Mouse (Mus musculus) right cerebral cortex, adult 2 months (tissue): Measurements from ENCODE around the gene Chil1.
A peak's percentile ranks its signal among the peaks of the same experiment; 100 is the strongest.

Experiments
- DNase-seq, 2 experiments: peaks; one replicate each; pipeline ENCODE4 v3.0.0; 2021 to 2022; ENCODE audit warnings: low spot score in 2 of 2

The Chil1 gene

GRCm38 (mm10) chr1:134168985-134169697, 12.8 kb upstream of the Chil1 start:
- DNase-seq: no peak

GRCm38 (mm10) chr1:134173081-134173480, 8.9 kb upstream of the Chil1 start:
- DNase-seq: no peak

- no peak for DNase-seq
These were observed 4.0 kb upstream of the Chil1 start for GRCm38 (mm10) chr1:134177976-134178375.

- no peak for DNase-seq
These were observed 2.1 kb downstream of the Chil1 start for GRCm38 (mm10) chr1:134184089-134184488.

- DNase-seq: no peak
These were observed 6.2 kb downstream of the Chil1 start for GRCm38 (mm10) chr1:134188217-134188616.

- peak in 1 of 2 experiments; percentile 55 for DNase-seq
These were observed 7.2 kb downstream of the Chil1 start for GRCm38 (mm10) chr1:134188989-134189729.

GRCm38 (mm10) chr1:134191192-134191591, 9.2 kb downstream of the Chil1 start:
- no peak for DNase-seq

- no peak for DNase-seq
These were observed 10.0 kb downstream of the Chil1 start for GRCm38 (mm10) chr1:134192024-134192423.

- DNase-seq: no peak
These were observed 11.2 kb downstream of the Chil1 start, which contains the start of gene Mybph for GRCm38 (mm10) chr1:134193126-134193525. Mybph (plus strand) TSS chr1:134193448.

- no peak for DNase-seq
These were observed 11.8 kb downstream of the Chil1 start for GRCm38 (mm10) chr1:134193674-134194197.

- DNase-seq: no peak
These were observed 12.5 kb downstream of the Chil1 start for GRCm38 (mm10) chr1:134194298-134195022.

GRCm38 (mm10) chr1:134195117-134195516, 13.1 kb downstream of the Chil1 start:
- DNase-seq: no peak

GRCm38 (mm10) chr1:134195571-134195970, 13.6 kb downstream of the Chil1 start:
- DNase-seq: peak; percentile 49 to 68

GRCm38 (mm10) chr1:134195979-134196378, 14.0 kb downstream of the Chil1 start:
- DNase-seq: no peak

GRCm38 (mm10) chr1:134196386-134196785, 14.4 kb downstream of the Chil1 start:
- DNase-seq: peak; percentile 78 to 79

GRCm38 (mm10) chr1:134197325-134197982, 15.5 kb downstream of the Chil1 start:
- no peak for DNase-seq

- DNase-seq: no peak
These were observed 16.4 kb downstream of the Chil1 start for GRCm38 (mm10) chr1:134198197-134198995.

- no peak for DNase-seq
These were observed 18.5 kb downstream of the Chil1 start for GRCm38 (mm10) chr1:134200481-134200880.

- peak; percentile 51 to 60 for DNase-seq
These were observed 19.2 kb downstream of the Chil1 start for GRCm38 (mm10) chr1:134200998-134201686.
